Mouse (Mus musculus) kidney, adult 11 months (tissue): ENCODE measurements at regions not wholly inside any gene's neighbourhood (a gene's known extent, or its start where the extent isn't known, plus 50 kb on each side); places are given as distances from the start of the nearest gene placed in this dataset.

ENCODE experiments used
- DNase-seq: peaks from one replicate; pipeline ENCODE4 v3.0.0; 2022

- DNase-seq = no peak
These were observed 56.1 kb upstream of the Rbfox1 start for GRCm38 (mm10) chr16:5829071-5829470.

- no peak for DNase-seq
These were observed 61.8 kb upstream of the Rbfox1 start for GRCm38 (mm10) chr16:5823316-5823715.

GRCm38 (mm10) chr16:5817166-5817565 is 68.0 kb upstream of the Rbfox1 start:
- DNase-seq = no peak

GRCm38 (mm10) chr16:5812245-5812820 is 72.8 kb upstream of the Rbfox1 start:
- no peak for DNase-seq

GRCm38 (mm10) chr16:5811654-5811992 is 73.5 kb upstream of the Rbfox1 start:
- no peak for DNase-seq

- DNase-seq = no peak
These were observed 74.0 kb upstream of the Rbfox1 start for GRCm38 (mm10) chr16:5810986-5811653.

GRCm38 (mm10) chr16:5798188-5798587 is 87.0 kb upstream of the Rbfox1 start:
- no peak for DNase-seq

GRCm38 (mm10) chr16:5792216-5792615 is 92.9 kb upstream of the Rbfox1 start:
- no peak for DNase-seq

GRCm38 (mm10) chr16:5790161-5790560 is 95.0 kb upstream of the Rbfox1 start:
- DNase-seq = no peak

- DNase-seq = no peak
These were observed 97.9 kb upstream of the Rbfox1 start for GRCm38 (mm10) chr16:5787206-5787605.

GRCm38 (mm10) chr16:5766771-5767421 is 118.3 kb upstream of the Rbfox1 start:
- DNase-seq = no peak

GRCm38 (mm10) chr16:5765143-5765542 is 120.0 kb upstream of the Rbfox1 start:
- DNase-seq = no peak

GRCm38 (mm10) chr16:5760821-5761220 is 124.3 kb upstream of the Rbfox1 start:
- DNase-seq = no peak

GRCm38 (mm10) chr16:5759021-5759420 is 126.1 kb upstream of the Rbfox1 start:
- DNase-seq = no peak

GRCm38 (mm10) chr16:5742716-5743507 is 142.2 kb upstream of the Rbfox1 start:
- DNase-seq = no peak

- no peak for DNase-seq
These were observed 144.4 kb upstream of the Rbfox1 start for GRCm38 (mm10) chr16:5740776-5741175.

GRCm38 (mm10) chr16:5733608-5734007 is 151.5 kb upstream of the Rbfox1 start:
- no peak for DNase-seq

- DNase-seq = no peak
These were observed 162.6 kb upstream of the Rbfox1 start for GRCm38 (mm10) chr16:5722506-5722905.

GRCm38 (mm10) chr16:5713476-5713875 is 171.7 kb upstream of the Rbfox1 start:
- DNase-seq = no peak

- DNase-seq = no peak
These were observed 175.3 kb upstream of the Rbfox1 start for GRCm38 (mm10) chr16:5709831-5710230.

- DNase-seq = no peak
These were observed 184.4 kb upstream of the Rbfox1 start for GRCm38 (mm10) chr16:5700731-5701255.

- DNase-seq = no peak
These were observed 196.8 kb upstream of the Rbfox1 start for GRCm38 (mm10) chr16:5688322-5688721.

GRCm38 (mm10) chr16:5673372-5673960 is 211.7 kb upstream of the Rbfox1 start:
- DNase-seq = no peak
